Mouse (Mus musculus): Measurements from ENCODE around the gene 4930535I16Rik. TPM values are rescaled to one million over a fixed set of nuclear protein-coding genes. Genes with fewer than 3 reads are reported as not detected.

The 4930535I16Rik gene
- polyA plus RNA-seq, 1 experiment from 2014 or later: not detected

DNA sequence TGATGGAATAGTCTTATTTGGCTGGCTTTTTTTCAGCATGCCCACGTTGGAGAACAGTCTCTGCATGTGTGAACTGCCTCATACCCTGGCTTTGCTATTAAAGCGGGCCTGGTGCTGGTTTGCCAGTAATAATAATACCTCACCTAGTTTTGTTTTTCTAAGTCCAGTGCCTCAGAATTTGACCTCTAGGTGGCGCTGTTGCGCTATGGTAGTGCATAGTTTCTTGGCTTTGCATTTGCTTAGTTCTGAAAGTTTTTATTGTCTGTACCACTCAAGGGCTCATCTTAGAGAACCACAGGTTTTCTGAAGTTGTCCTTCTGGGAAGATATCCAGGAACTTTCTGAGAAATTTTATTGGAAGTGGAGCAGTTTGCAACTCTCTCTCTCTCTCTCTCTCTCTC is 22.0 kb upstream of the 4930535I16Rik start:
- Histone ChIP-seq H3K4me1 (no peaks in the 10 kb centered on the region), H3K4me2 (no peak overlapping the region), H3K36me3 (peaks cover 28% of the 10 kb centered on the region), H3K27me3 (no peaks in the 10 kb centered on the region), H3K9ac (no peak overlapping the region), H3K27ac (no peak overlapping the region), H3K4me3 (replicated peaks) (no peak overlapping the region), H3K9me3 (replicated peaks) (no peaks in the 10 kb centered on the region)
- no peak for ATAC-seq (replicated peaks; ENCODE audit: low FRiP score)
- WGBS: 3% methylated on average over 4 of the region's 4 CpGs

DNA sequence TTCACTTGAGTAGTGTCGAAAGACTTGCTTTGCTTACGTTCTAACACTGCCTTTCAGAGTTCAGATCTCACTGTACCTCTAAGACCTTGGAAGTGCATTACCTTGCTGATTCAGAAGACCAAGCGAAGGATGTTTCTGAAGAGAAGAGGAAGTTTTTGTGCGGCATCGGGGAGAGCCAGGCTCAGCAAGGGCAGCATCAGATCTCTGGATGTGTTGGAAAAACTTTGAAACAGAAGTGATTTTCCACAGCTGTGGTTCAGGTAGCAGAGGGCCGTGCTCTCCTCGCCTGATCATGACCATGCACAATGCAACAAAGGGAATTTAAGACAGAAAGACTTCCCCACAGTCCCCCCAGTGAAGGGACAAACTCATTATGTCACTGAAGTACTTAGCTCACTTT is 18.2 kb upstream of the 4930535I16Rik start:
- Histone ChIP-seq H3K4me3 (replicated peaks) (no peak overlapping the region), H3K36me3 (peaks cover 61% of the 10 kb centered on the region), H3K27me3 (no peaks in the 10 kb centered on the region), H3K4me2 (no peak overlapping the region), H3K27ac (no peak overlapping the region), H3K9me3 (replicated peaks) (no peaks in the 10 kb centered on the region), H3K9ac (no peak overlapping the region), H3K4me1 (no peaks in the 10 kb centered on the region)
- no peak for ATAC-seq (replicated peaks; ENCODE audit: low FRiP score)
- WGBS: 96% methylated on average over 7 of the region's 7 CpGs

DNA sequence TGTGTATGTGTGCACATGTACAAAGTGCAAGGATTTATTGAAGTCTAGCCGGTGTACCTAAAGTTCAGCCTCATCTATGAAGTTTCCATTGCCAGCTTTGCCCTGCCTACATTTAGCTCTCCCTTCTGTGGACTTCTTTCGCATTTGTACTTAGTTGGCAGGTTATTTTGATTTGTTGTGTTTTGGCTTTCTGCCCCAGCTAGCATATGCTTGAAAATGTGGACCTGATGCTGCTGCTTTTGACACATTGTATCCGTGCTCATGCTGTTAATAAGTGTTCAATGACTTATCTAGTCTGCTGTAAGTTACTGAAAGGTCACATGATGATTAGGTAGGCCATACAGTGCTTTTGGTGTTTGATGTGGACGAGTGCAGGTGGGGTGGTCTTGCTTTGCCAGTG is 16.5 kb upstream of the 4930535I16Rik start:
- H3K36me3 ChIP-seq: peaks cover 78% of the 10 kb centered on the region
- WGBS: 89% methylated on average over 4 of the region's 4 CpGs
- ATAC-seq (replicated peaks; ENCODE audit: low FRiP score): no peak

DNA sequence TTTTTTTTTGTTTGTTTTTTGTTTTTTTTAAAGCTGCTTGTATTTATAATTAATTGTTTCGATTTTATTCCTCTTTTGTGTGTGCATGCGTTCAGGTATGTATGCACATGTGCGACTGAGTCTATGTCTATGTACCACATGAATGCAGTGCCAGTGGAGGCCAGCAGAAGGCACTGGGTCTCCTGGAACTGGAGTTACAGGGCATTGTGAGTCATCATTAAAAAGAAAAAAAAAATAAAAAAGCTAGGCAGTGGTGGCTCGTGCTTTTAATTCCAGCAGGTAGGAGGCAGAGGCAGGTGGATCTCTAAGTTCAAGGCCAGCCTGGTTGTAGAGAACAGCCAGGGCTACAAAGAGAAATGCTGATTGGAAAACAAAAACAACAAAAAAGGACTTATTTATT is 12.2 kb upstream of the 4930535I16Rik start:
- Histone ChIP-seq H3K9ac (no peak overlapping the region), H3K9me3 (replicated peaks) (no peaks in the 10 kb centered on the region), H3K36me3 (peaks cover 92% of the 10 kb centered on the region), H3K4me1 (no peaks in the 10 kb centered on the region), H3K4me2 (no peak overlapping the region), H3K4me3 (replicated peaks) (no peak overlapping the region), H3K27ac (no peak overlapping the region), H3K27me3 (no peaks in the 10 kb centered on the region)
- 90% methylated on average over 4 of the region's 4 CpGs for WGBS
- ATAC-seq (replicated peaks; ENCODE audit: low FRiP score): no peak

More for the DNA sequence above, 16.5 kb upstream of the 4930535I16Rik start:
- Histone ChIP-seq H3K4me1 (no peaks in the 10 kb centered on the region), H3K27me3 (no peaks in the 10 kb centered on the region), H3K9ac (no peak overlapping the region), H3K9me3 (replicated peaks) (no peaks in the 10 kb centered on the region), H3K27ac (no peak overlapping the region), H3K4me3 (replicated peaks) (no peak overlapping the region), H3K4me2 (no peak overlapping the region)

DNA sequence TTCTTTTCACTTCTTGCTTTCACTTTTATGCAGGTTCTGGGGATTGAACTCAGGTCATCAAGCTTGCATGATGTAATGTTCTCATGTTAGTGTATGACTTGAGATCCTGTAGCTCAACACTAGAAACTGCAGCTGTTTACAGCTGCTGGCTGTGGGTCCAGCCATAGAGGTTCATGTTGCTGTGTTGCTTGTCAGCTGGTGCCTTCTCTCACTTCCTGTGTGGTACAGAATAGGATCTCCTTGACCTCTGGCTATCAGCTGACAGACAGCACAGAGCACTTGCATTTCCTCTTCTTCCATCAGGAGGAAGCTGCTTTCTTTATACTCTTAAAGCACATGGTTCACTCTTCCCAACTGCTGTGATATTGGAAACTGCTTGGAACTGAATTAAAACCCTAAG is 10.1 kb upstream of the 4930535I16Rik start:
- Histone ChIP-seq H3K27ac (no peak overlapping the region), H3K27me3 (no peaks in the 10 kb centered on the region), H3K4me2 (no peak overlapping the region), H3K4me3 (replicated peaks) (no peak overlapping the region), H3K9ac (no peak overlapping the region), H3K36me3 (peaks cover 93% of the 10 kb centered on the region), H3K4me1 (no peaks in the 10 kb centered on the region), H3K9me3 (replicated peaks) (no peaks in the 10 kb centered on the region)
- 0 out of 2 replicates have a peak, but pooled peaks have one; percentile 46 for ATAC-seq (replicated peaks; ENCODE audit: low FRiP score)

DNA sequence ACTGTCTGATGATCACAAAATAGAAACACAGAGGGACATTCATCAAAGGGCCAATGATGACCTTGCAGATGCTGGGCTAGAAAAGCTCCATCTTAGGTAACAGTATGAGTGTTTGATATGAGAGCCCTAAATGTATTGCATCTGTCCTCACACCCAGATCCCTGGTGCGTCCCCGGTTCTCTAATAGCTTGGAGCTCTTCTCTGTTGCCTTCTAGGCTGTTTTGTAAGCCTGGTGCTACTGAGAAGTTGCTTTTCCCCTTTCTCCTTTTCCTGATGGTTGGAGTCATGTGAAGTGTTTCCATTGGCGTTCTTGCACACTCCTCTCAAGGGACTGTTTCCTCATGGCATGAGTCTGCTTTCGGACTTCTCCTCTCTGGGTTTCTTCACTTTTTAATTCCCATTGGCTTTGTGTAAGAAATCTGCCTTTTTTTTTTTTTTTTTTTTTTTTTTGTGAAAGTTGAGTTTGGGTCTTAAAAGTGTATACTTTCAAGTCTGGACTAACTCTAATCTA is 3.3 kb upstream of the 4930535I16Rik start:
- no peak overlapping the region for H3K4me3 ChIP-seq (replicated peaks)
- no peak for ATAC-seq (replicated peaks; ENCODE audit: low FRiP score)
- 86% methylated on average over 4 of the region's 4 CpGs for WGBS
- no peaks in the 10 kb centered on the region for H3K9me3 ChIP-seq (replicated peaks)
- H3K4me1 ChIP-seq: peaks cover 15% of the 10 kb centered on the region
- H3K36me3 ChIP-seq: peaks cover 54% of the 10 kb centered on the region
- H3K27me3 ChIP-seq: no peaks in the 10 kb centered on the region
- no peak overlapping the region for H3K4me2 ChIP-seq
- no peak overlapping the region for H3K27ac ChIP-seq
- H3K9ac ChIP-seq: no peak overlapping the region

DNA sequence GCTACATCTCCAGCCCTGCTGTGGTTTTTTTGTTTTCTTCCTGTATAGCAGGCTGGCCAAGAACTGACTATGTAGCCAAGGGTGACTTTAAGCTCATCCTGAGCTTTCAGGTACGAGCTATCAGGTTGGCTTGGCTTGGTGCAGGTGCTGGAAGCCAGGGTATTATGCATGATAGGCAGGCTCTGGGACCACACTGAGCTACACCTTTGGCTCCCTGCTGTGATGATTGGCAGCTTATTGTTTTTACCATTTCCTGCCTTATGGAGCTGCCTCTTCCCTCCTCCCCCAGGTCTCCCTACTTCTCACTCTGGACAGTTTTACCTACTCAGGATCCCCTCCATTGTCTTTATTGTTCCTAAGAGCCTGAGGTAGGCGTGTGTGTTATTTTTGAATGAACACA is 1.0 kb upstream of the 4930535I16Rik start:
- Histone ChIP-seq H3K4me3 (replicated peaks) (peak overlapping the region; percentile 99), H3K4me2 (peak overlapping the region; percentile 88), H3K27ac (no peak overlapping the region), H3K9ac (0 out of 2 replicates have a peak overlapping the region, but pooled peaks have one; percentile 87), H3K27me3 (no peaks in the 10 kb centered on the region), H3K36me3 (peaks cover 38% of the 10 kb centered on the region), H3K4me1 (peaks cover 20% of the 10 kb centered on the region), H3K9me3 (replicated peaks) (no peaks in the 10 kb centered on the region)
- 77% methylated on average over 2 of the region's 2 CpGs for WGBS
- ATAC-seq (replicated peaks; ENCODE audit: low FRiP score): no peak

DNA sequence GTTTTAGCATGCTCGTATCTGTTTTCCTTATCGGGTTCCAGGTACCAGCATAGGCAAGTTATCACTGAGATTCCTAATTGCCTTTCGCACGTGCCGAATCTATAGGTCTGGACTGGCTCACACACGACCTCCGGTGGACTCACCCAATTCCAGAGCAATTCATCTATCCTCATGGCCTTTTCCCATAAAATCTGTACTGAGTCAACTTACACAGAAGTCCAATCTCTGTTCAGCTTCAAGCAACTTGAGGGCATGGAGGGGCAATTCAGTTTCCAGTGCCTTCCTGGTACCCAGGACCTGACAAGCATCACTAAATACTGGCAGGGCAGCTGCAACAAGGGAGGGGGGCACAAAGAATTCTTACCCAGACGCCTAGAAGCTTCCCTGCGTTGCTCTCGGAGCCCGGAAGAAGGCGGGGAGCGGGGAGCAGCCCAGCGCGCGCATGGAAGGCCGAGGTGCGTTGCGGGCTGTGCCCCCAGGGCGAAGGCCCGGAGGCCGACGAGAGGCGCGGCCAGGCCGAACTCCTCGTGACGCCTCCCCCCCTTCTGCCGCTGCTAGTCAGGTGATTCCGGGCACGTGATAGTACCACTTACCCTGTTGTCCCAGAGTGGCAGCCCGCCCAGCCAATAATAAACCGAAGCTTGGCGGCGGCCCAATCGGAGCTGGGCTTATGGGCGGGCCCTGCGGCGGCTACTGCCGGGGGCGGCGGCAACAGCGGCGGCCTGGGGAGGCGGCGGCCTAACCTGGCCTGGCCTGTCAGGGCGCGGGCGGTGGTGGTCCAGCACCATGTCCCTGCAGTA is 874 bp downstream of the 4930535I16Rik start, which contains the start of gene Rragc:
Gene Rragc (plus strand): TSS at position 699 of the 800 bp plus-strand sequence.
- H3K36me3 ChIP-seq: peaks cover 39% of the 10 kb centered on the region
- WGBS: 1% methylated on average over 48 of the region's 49 CpGs
- peak within 1 kb of the TSS; percentile 91 for H3K27ac ChIP-seq
- peak within 1 kb of the TSS; percentile 99 for H3K4me3 ChIP-seq (replicated peaks)
- H3K4me2 ChIP-seq: peak within 1 kb of the TSS; percentile 88
- peak within 1 kb of the TSS; percentile 87 for H3K9ac ChIP-seq
- H3K4me1 ChIP-seq: peaks cover 20% of the 10 kb centered on the region
- H3K9me3 ChIP-seq (replicated peaks): no peaks in the 10 kb centered on the region
- no peaks in the 10 kb centered on the region for H3K27me3 ChIP-seq
- peak; percentile 99 for ATAC-seq (replicated peaks; ENCODE audit: low FRiP score)

DNA sequence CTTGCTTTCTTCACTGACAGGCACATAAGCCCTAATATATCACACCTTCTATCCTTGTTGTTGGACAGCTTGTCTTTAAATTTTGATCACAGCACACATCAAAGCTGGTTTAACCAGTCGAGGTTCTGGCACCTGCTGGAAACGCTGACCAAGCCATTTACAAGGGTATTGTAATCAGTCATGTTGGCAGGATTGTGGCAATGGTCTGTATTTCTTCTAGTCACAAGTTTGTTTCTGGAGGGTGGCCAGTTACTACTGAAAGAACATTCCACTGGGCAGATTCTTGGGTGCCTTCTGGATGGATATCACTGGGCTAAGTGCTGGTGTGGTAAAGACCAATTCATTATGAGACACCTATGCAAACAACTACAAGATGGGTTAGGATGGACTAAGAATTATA is 5.4 kb downstream of the 4930535I16Rik start:
- Histone ChIP-seq H3K27me3 (no peaks in the 10 kb centered on the region), H3K27ac (no peak overlapping the region), H3K9me3 (replicated peaks) (no peaks in the 10 kb centered on the region), H3K4me1 (peaks cover 10% of the 10 kb centered on the region), H3K4me3 (replicated peaks) (no peak overlapping the region), H3K4me2 (no peak overlapping the region), H3K9ac (no peak overlapping the region), H3K36me3 (peaks cover 50% of the 10 kb centered on the region)
- ATAC-seq (replicated peaks; ENCODE audit: low FRiP score): no peak
- 63% methylated on average over 2 of the region's 2 CpGs for WGBS

DNA sequence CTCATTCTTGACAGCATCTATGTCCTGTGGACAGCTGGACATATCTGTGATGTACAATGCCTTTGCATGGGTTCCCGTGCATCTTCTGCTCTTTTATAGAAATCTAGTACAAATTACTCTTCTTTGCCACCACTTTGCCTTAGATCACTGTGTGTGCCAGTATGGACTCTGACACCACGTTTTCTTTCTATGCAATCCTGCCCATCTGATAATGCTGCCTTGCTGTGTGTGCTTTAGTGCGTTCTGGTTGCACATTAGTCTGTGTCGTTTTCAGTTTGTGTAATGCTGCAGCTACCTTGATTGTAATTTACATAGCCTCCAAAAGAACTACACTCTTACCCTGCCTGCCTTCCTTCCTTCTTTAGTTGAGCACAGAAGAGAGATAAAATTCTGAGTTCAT is 6.3 kb downstream of the 4930535I16Rik start:
- no peak for ATAC-seq (replicated peaks; ENCODE audit: low FRiP score)
- Histone ChIP-seq H3K4me2 (no peak overlapping the region), H3K9me3 (replicated peaks) (no peaks in the 10 kb centered on the region), H3K36me3 (peaks cover 50% of the 10 kb centered on the region), H3K27me3 (no peaks in the 10 kb centered on the region), H3K27ac (no peak overlapping the region), H3K9ac (no peak overlapping the region), H3K4me1 (peaks cover 9% of the 10 kb centered on the region), H3K4me3 (replicated peaks) (no peak overlapping the region)
- WGBS: 88% methylated on average over 4 of the region's 4 CpGs

DNA sequence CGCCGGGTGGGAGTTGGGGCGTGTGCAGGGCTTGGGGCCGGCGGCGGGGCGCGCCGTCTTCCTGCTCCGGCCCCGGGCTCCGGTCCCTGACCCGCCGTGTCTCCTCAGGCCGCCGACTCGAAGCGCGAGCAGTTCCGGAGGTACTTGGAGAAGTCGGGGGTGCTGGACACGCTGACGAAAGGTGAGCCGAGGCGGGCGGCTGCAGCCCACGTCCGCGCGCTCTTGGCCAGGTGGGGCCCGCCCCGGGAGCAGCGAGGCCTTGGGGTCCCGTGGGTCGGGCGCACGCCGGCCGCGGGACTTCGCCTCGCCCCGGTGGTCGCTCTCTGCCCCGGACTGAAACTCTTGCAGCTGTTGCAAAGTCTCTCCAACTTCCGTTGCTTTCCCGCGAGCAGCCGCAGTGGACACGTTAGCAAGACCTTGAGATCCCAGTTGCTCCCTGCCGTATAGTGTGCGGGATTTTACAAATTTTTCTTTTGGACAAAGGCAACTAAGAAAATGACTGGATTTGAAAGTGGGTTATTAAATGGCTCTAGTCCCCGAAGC is 12.6 kb downstream of the 4930535I16Rik start:
- Histone ChIP-seq H3K4me3 (replicated peaks) (peak overlapping the region; percentile 90), H3K36me3 (peaks cover 14% of the 10 kb centered on the region), H3K27ac (peak overlapping the region; percentile 89), H3K27me3 (no peaks in the 10 kb centered on the region), H3K4me1 (peaks cover 9% of the 10 kb centered on the region), H3K4me2 (peak overlapping the region; percentile 71), H3K9me3 (replicated peaks) (no peaks in the 10 kb centered on the region), H3K9ac (peak overlapping the region; percentile 79)
- no peak; the same call in 1 of the 2 replicates for ATAC-seq (replicated peaks; ENCODE audit: low FRiP score)
- WGBS: 1% methylated on average over 53 of the region's 53 CpGs

DNA sequence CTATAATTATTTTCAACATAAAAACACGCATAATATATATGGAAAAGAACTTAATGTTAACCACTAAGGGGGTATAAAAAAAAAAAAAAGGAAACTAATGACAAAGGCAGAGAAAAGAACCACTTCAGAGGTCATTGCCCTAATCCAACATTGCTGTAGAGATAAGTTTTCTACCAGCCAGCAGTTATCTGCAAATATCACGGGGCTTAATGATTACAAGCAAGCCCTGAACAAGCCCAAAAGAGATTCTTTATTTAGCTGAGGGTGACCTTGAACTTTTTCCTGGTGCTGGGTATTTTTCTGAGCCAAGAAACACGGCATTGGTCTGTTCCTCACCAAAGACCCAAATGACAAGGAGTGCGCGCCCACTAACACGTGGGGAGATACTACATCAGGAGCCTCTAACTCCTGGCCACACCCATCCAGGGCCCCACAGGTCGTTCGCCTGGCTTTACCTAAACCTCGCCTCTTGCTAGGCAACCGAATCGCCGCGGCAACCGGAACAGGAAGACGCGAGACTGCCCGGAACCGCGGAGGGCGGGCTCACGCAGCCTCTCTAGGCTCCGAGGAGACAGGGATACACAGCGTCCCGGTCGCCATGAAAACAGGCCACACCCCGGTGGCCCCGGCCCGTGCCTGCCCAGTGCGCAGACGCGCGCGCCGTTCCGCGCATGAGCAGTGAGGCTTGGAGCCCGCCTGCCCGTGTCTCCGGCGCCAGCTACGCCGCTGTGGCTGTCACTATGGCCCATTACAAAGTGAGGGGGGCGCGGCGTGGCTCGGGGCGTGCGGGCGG is 13.3 kb downstream of the 4930535I16Rik start, which contains the start of gene Mycbp:
Gene Mycbp (plus strand): TSS at position 500 of the 793 bp plus-strand sequence.
- peak within 1 kb of the TSS; percentile 79 for H3K9ac ChIP-seq
- peaks cover 7% of the 10 kb centered on the region for H3K36me3 ChIP-seq
- H3K4me1 ChIP-seq: peaks cover 9% of the 10 kb centered on the region
- H3K9me3 ChIP-seq (replicated peaks): no peaks in the 10 kb centered on the region
- H3K27me3 ChIP-seq: no peaks in the 10 kb centered on the region
- ATAC-seq (replicated peaks; ENCODE audit: low FRiP score): peak; percentile 100
- peak within 1 kb of the TSS; percentile 71 for H3K4me2 ChIP-seq
- H3K4me3 ChIP-seq (replicated peaks): peak within 1 kb of the TSS; percentile 90
- under 1% methylated on average over 49 of the region's 49 CpGs for WGBS
- H3K27ac ChIP-seq: peak within 1 kb of the TSS; percentile 89

All from kidney, embryonic 15.5 days (tissue).